Mouse (Mus musculus): ENCODE measurements at regions not wholly inside any gene's neighbourhood (a gene's known extent, or its start where the extent isn't known, plus 50 kb on each side); places are given as distances from the start of the nearest gene placed in this dataset.
"Not testable (repeated sequence)": the region's sequence is repeated elsewhere in the genome, so short reads cannot be mapped to it uniquely, and the experiment has no call there.

DNA sequence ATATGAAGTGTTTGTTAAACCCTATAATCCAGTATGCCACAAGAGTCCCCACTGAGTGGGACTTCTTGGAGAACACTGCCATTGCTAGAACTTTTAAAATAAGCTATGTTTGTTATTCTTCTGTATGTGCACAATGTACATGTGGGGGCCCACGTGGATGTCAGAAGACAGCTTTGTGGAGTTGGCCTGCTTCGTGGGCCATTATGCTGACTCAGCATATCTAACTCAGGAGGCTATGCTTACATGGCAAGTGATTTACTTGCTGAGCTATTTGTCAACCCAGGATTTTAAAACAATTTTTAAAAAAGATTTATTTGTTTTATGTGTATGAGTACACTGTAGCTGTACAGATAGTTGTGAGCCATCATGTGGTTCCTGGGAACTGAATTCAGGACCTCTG, 207.6 kb upstream of the Steap1 start:
- intact Hi-C loops (cut with DNase I), result no loop called here
- DNase-seq (ENCODE audit: low spot score in 2 of 2), result no peak

DNA sequence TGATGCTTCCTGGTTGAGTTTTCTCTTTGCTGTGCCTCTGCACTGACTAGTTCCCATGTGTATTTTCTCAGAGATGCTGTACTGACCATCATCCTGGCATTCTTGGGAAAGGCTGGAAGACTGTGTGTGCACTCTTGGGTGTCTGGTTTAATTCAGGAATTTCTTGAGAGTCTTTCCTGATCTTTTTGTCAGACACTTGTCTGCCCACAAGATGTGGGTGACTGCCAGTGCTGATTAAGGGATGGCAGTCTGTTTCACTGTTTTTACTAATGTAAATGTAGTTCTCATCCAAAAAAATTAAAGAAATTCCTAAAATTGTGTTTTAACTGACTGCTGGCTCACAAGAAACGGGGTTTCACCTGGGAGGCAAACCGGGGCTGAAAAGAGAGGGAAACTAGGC, 206.7 kb upstream of the Steap1 start:
- intact Hi-C loops (cut with DNase I), result no loop called here
- DNase-seq (ENCODE audit: low spot score in 2 of 2), result peak; percentile 9 to 13

DNA sequence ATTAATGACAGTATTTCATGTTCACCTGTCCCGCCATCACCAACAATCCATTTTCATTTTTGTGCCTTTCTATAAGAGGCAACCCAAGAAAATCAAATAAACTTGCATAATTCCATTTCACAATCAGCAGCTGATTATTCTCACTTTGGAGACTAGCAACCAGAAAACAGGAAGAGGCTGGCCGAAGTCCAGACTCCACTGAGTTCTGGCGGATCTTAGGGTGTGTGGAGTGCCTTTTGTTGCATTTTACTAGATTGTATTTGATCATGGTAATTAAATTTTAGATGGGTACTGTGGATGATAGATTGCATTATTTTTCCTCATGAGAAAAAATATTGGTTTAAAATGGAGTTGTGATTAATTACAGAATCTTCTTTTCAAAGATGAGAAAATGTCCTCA, 176.7 kb upstream of the Steap1 start:
- DNase-seq (ENCODE audit: low spot score in 2 of 2), result no peak
- intact Hi-C loops (cut with DNase I), result no loop called here

DNA sequence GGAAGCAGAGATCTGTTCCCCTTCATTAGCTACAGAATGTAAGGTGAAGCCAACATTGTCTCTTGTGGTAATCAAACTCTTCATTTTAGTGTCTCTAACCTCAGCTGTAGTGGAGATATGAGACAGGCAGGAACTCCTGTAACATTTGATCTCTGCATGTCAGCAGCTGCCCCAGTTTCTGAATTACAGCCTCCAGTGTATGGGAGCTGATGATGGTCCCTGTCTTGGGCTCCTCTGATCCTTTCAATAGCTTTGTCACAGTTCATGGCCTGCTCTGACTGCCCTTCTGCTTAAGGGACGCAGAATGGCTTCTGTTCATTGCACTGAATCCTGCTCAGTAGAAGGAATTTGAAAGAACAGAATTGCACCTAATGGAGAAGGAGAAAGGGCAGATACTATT, 167.3 kb upstream of the Steap1 start:
- intact Hi-C loops (cut with DNase I), result no loop called here
- DNase-seq (ENCODE audit: low spot score in 2 of 2), result no peak

DNA sequence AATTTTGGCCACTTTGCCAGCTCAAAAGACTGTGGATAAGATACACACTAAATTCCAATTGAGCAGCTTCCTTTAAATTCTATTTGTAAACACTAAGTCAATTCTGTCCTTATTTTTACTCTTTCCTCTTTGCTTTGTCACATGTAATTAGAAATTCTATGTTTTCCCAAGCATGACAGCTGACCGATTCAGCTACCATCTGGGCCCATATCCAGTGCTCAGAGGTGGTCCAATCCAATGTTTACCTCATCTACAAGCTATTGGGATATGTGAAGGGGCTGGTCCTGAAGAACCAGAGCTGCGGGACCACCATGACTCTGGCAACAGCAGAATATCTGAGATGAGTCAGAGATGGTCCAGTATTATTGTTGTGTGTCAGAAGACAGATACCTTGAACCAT, 140.2 kb upstream of the Steap1 start:
- intact Hi-C loops (cut with DNase I), result no loop called here
- DNase-seq (ENCODE audit: low spot score in 2 of 2), result no peak

DNA sequence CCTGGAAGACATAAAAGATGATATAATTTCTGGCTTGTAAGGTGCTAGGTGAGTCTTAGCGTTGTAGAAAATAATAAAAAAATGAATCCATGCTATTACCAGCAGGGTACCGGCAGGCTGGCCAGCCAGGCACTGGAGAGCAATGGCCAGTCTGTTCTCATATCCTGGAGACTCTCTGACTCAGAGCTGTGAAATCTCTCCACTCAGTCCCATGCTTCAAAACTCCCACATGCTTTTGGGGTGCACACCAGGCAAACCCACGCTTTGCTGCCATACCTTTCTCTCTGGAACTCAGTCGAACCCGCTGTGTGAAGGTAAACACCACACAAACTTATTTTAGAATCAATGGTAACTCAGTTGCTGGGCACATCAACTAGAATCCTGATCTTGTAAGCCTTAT, 124.3 kb upstream of the Steap1 start:
- intact Hi-C loops (cut with DNase I), result no loop called here
- peak in 1 of 2 experiments; percentile 7 for DNase-seq (ENCODE audit: low spot score in 2 of 2)

DNA sequence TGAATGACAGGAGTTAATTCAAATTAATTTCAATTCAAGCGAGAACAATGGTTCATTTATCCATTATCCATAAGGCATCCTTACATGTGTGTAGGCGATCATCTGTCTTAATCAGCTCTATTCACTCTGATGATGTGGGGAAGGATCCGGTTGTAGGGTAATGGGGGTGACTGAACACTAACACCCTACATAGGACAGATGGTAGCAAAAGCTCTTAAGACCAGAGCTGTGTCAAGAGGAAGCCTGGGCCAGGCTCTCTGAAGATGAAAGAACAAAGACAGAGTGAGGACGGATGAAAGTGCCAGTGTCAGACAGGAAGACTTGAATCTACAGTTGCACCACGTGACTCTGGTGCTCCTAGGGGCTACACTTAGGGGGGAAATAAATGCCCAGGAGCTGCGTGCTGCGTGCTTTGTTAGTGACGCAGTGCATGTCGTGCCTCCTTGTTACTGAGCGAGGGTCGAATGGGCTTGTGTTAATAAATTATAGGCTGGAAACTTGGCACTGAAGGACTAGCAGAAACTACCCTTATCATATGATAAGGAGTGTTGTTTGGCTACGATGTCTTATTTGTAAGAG, 107.1 kb upstream of the Steap1 start:
- DNase-seq (ENCODE audit: low spot score in 2 of 2), result no peak

DNA sequence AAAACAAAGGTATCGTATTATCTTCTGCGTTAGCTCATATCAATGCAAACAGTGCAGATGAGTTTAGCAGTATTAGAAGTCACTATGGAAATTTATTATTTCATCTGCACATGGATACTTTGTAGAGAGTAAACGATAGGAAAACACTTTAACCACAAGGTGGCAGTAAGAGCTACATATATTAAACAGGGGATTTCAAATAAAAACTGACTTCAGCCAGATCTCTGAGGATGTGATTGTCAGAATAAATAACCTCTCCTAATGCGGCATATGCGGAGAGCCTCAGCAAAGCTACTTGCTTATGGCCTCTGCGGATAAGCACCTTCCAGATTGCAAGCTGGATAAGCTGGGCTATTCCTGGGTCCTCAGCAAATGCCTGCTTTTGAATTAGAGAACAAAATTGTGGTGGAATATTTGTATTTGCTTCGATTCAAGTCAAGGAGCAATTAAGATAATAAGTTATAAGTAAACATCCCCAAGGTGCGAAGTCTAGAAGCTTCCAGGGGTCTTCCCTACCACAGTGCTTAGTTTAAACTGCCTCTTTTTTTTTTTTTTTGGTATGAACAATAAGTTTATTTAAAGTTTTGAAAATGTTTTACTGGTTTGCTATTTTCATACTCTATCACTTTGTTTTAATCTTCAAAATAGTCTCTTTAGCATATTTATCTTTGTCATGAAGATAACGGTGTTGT, 96.8 kb upstream of the Steap1 start:
- no peak for DNase-seq (ENCODE audit: low spot score in 2 of 2)
- intact Hi-C loops (cut with DNase I), result no loop called here

More for the DNA sequence above, 107.1 kb upstream of the Steap1 start:
- intact Hi-C loops (cut with DNase I), result no loop called here

DNA sequence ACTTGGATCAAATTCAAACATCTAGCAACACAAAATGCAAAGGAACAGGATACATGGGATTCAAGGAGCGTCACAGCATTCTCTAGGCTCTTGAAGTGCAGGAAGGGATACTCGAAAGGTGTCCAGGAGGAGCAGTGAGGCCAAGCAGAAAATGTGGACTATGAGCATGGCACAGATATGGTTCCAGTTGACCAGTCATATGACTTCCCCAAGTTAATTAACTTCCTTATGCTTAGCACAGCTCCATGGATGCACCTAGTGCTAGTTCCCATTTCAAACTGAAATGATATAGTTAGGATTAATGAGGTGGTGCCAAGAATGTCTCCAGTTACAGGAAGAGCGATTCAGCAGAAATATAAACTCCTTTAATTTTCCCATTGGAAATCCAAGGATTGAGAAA, 95.2 kb upstream of the Steap1 start:
- intact Hi-C loops (cut with DNase I), result no loop called here
- no peak for DNase-seq (ENCODE audit: low spot score in 2 of 2)

DNA sequence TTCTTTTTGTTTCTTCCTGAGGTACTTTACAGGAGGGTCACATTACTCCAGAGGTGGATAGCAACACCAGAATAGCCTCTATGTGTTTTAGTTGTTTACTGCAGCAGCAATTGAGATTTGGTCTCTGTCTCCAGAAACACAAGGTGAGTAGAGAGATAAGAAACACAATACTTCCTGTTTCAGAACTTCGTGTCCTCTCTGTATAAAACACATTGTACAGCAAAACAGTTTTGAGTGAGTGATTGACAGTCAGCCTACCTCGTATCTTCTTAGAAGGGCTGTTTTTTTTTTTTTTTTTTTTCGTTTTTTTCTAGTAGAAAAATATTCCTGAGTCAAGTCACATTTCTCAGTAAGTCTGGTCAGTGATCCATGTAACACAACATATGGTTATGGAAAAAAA, 89.6 kb upstream of the Steap1 start:
- no peak for DNase-seq (ENCODE audit: low spot score in 2 of 2)
- intact Hi-C loops (cut with DNase I), result no loop called here

DNA sequence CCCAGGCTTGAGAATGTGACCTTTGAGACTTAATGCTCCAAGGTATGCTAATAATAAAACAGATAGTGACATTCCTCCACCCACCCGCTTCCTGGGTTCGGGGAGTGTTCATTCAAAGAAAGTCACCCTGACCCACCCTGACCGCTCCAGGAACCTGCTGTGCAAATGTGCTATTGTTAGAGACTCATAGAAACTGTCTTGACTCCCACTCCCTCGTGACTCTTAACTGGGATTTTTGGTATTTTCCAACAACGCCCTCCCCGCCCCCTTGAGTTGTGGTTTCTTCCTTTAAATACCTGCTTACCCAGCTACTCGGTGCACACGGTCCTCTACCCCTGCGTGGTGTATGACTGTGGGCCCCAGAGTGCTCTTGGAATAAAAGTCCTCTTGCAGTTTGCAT, 73.5 kb upstream of the Steap1 start:
- DNase-seq (ENCODE audit: low spot score in 2 of 2); intact Hi-C loops (cut with DNase I): not testable (repeated sequence)

All from left cerebral cortex, postnatal 36 days (tissue).